Mouse (Mus musculus) ES-Bruce4 (cell line): ENCODE measurements at regions not wholly inside any gene's neighbourhood (a gene's known extent, or its start where the extent isn't known, plus 50 kb on each side); places are given as distances from the start of the nearest gene placed in this dataset.

Source experiments
- CTCF ChIP-seq: IDR thresholded peaks from one replicate; pipeline ENCODE4 v1.8.1; 2011; ENCODE audit warnings: low read depth, low read length
- EP300 ChIP-seq: IDR thresholded peaks from 2 replicates; pipeline ENCODE4 v1.6.1; 2011; ENCODE audit warnings: low read depth, low read length; ENCODE audit not compliant: insufficient read depth

DNA sequence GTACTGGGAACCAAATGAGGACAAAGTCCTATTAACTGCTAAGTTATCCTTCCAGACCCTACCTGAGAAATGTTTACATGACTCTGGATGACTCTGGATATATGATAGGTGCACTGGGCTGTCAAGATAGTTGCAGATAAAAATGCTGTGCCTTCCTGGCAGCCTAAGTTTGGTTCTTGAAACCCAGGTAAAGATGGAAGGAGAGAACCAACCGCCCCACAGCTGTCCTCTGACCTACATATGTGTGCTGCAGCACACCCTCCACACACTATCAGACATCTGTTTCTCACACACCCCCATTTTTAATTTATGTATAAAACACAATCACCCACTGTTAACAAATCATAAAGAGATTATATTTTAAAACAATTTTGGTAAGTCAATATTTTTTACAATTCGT lies 533.4 kb upstream of the Nrp1 start:
- no peak for TF ChIP-seq CTCF
- TF ChIP-seq EP300: no peak
